ENCODE assay signal across 20 mouse cellular contexts in genomic region chr4:48909161-48909560, GRCm38 (mm10).
A peak's percentile ranks its signal among the peaks of the same experiment; 100 is the strongest.
DNase-seq lines count a peak whose midpoint lies in the region; ATAC-seq and TF ChIP-seq lines count a peak whose summit lies in the region.
"Had no signal": no experiment of that assay in that cellular context is flagged by ENCODE, and none has a peak within 500 bp of the region (broad histone marks: within the 10 kb centered on the region; RNA-seq: fewer than 3 reads in every experiment).

No protein-coding gene starts in this region.

- H3K9ac ChIP-seq in liver, postnatal 0 days (replicated peaks), result no peak overlapping the region
- H3K9ac ChIP-seq in liver, embryonic 11.5 days (ENCODE audit: low read depth, low read length), result no peak overlapping the region
- H3K9ac ChIP-seq: embryonic facial prominence, embryonic 13.5 days; embryonic facial prominence, embryonic 15.5 days; forebrain, embryonic 12.5 days had no signal

- peak; percentile 19; the same call in 1 of the 2 replicates for ATAC-seq in liver, postnatal 0 days
- no peak for ATAC-seq in liver, embryonic 11.5 days (replicated peaks; ENCODE audit: low FRiP score)
- ATAC-seq: forebrain, embryonic 14.5 days; forebrain, embryonic 16.5 days had no signal

- no peak overlapping the region for H3K4me3 ChIP-seq in liver, postnatal 0 days (ENCODE audit: low read depth, low read length)
- H3K4me3 ChIP-seq in liver, embryonic 11.5 days (ENCODE audit: low read depth, low read length), result no peak overlapping the region
- H3K4me3 ChIP-seq: embryonic facial prominence, embryonic 13.5 days; embryonic facial prominence, embryonic 15.5 days; erythroblast, embryonic 14.5 days; forebrain, embryonic 10.5 days; forebrain, embryonic 12.5 days had no signal

- no peak for TF ChIP-seq CTCF in liver, postnatal 0 days (IDR thresholded peaks at IDR 0.05; ENCODE audit: low read depth)

- TF ChIP-seq EP300 in liver, postnatal 0 days (IDR thresholded peaks at IDR 0.05; ENCODE audit: low read depth), result no peak

- no peaks in the 10 kb centered on the region for H3K36me3 ChIP-seq in liver, postnatal 0 days (replicated peaks; ENCODE audit: insufficient read depth, low read length)
- H3K36me3 ChIP-seq in liver, embryonic 11.5 days (ENCODE audit: control insufficient read depth, insufficient read depth, low read length), result no peaks in the 10 kb centered on the region
- H3K36me3 ChIP-seq: embryonic facial prominence, embryonic 13.5 days; embryonic facial prominence, embryonic 15.5 days; forebrain, embryonic 10.5 days; forebrain, embryonic 12.5 days had no signal

- H3K27me3 ChIP-seq in liver, postnatal 0 days (ENCODE audit: insufficient read depth, low read length), result no peaks in the 10 kb centered on the region
- no peaks in the 10 kb centered on the region for H3K27me3 ChIP-seq in liver, embryonic 11.5 days (replicated peaks; ENCODE audit: control insufficient read depth, insufficient read depth, low read length)
- H3K27me3 ChIP-seq: embryonic facial prominence, embryonic 13.5 days; embryonic facial prominence, embryonic 15.5 days; forebrain, embryonic 12.5 days had no signal

- H3K9me3 ChIP-seq in liver, postnatal 0 days (ENCODE audit: low read length), result no peaks in the 10 kb centered on the region
- H3K9me3 ChIP-seq in liver, embryonic 11.5 days (ENCODE audit: control insufficient read depth, low read length), result no peaks in the 10 kb centered on the region
- H3K9me3 ChIP-seq: embryonic facial prominence, embryonic 13.5 days; embryonic facial prominence, embryonic 15.5 days; forebrain, embryonic 10.5 days; forebrain, embryonic 12.5 days had no signal

- no peak overlapping the region for H3K27ac ChIP-seq in liver, postnatal 0 days (ENCODE audit: low read depth)
- H3K27ac ChIP-seq in liver, embryonic 11.5 days (ENCODE audit: low read depth, low read length), result no peak overlapping the region
- H3K27ac ChIP-seq: embryonic facial prominence, embryonic 13.5 days; embryonic facial prominence, embryonic 15.5 days; forebrain, embryonic 10.5 days; forebrain, embryonic 12.5 days had no signal

- H3K4me2 ChIP-seq in liver, postnatal 0 days (ENCODE audit: low read depth, low read length), result no peak overlapping the region
- no peak overlapping the region for H3K4me2 ChIP-seq in liver, embryonic 11.5 days
- H3K4me2 ChIP-seq: embryonic facial prominence, embryonic 13.5 days; embryonic facial prominence, embryonic 15.5 days; forebrain, embryonic 12.5 days had no signal

- 51% methylated on average over 2 of the region's 2 CpGs for WGBS in liver, postnatal 0 days (ENCODE audit: insufficient replicate concordance)
- 76% methylated on average over 2 of the region's 2 CpGs for WGBS in liver, embryonic 11.5 days

- peaks cover 2% of the 10 kb centered on the region; the same call in 1 of the 2 replicates for H3K4me1 ChIP-seq in liver, postnatal 0 days (ENCODE audit: insufficient read depth)
- H3K4me1 ChIP-seq in liver, embryonic 11.5 days (replicated peaks; ENCODE audit: control insufficient read depth, insufficient read depth, low read length), result no peaks in the 10 kb centered on the region
- H3K4me1 ChIP-seq: embryonic facial prominence, embryonic 13.5 days; embryonic facial prominence, embryonic 15.5 days; forebrain, embryonic 10.5 days; forebrain, embryonic 12.5 days had no signal

- DNase-seq in adrenal gland, postnatal 10 days, result peak; percentile 14
- DNase-seq in adrenal gland, postnatal 25 days, result no peak
- peak; percentile 25 to 35 for DNase-seq in adrenal gland, postnatal 36 days
- no peak for DNase-seq in adrenal gland, postnatal 4 days (ENCODE audit: low spot score in 2 of 2)
- DNase-seq in liver, postnatal 0 days, result no peak
- DNase-seq in liver, embryonic 11.5 days (ENCODE audit: low spot score), result no peak
- DNase-seq: cerebellum, adult 11 months; cerebellum, adult 18-20 months; cerebellum, adult 8-10 months; cerebellum, adult 9-11 months; cerebellum, postnatal 14 days; cerebellum, postnatal 36 days; embryo, embryonic 11 days had no signal

Comparison
In these comparisons a context has a peak if more than half of its experiments do, and no peak if none do; other contexts are left out.
1. DNase-seq: peak in adrenal gland, postnatal 10 days (single experiment) and adrenal gland, postnatal 36 days (2 of 2); none in adrenal gland, postnatal 25 days (single experiment), adrenal gland, postnatal 4 days (0 of 2), liver, postnatal 0 days (single experiment) and liver, embryonic 11.5 days (single experiment).